Comparison of ENCODE assay signal across 25 mouse cellular contexts in genomic region chr9:120402368-120402767, GRCm38 (mm10).
A peak's percentile ranks its signal among the peaks of the same experiment; 100 is the strongest.
DNase-seq lines count a peak whose midpoint lies in the region; ATAC-seq and TF ChIP-seq lines count a peak whose summit lies in the region.
"Had no signal": no experiment of that assay in that cellular context is flagged by ENCODE, and none has a peak within 500 bp of the region (broad histone marks: within the 10 kb centered on the region; RNA-seq: fewer than 3 reads in every experiment).

No protein-coding gene starts in this region.

- DNase-seq in layer of hippocampus, adult 2 months (ENCODE audit: low spot score in 2 of 2): no peak
- DNase-seq in layer of hippocampus, postnatal 25 days (ENCODE audit: extremely low spot score in 1 of 2, low spot score in 1 of 2): no peak
- DNase-seq in heart, postnatal 4 days: peak; percentile 46
- no peak for DNase-seq in adrenal gland, adult 2 months
- DNase-seq: adrenal gland, adult 8-10 months; B cell, adult 2 months; cerebellum, adult 9-10 months; gastrocnemius, postnatal 25 days; kidney, adult 2 months; kidney, postnatal 36 days; layer of hippocampus, postnatal 36 days; liver; lung, embryonic 14.5 days; lung, postnatal 14 days; midbrain, embryonic 14.5 days had no signal

- H3K27ac ChIP-seq in layer of hippocampus, adult 2 months: peak overlapping the region; percentile 83; the same call in 1 of the 2 replicates
- peak overlapping the region; percentile 48 for H3K27ac ChIP-seq in heart, embryonic 12.5 days (ENCODE audit: poor library complexity, severe bottlenecking)
- H3K27ac ChIP-seq in heart, embryonic 14.5 days (replicated peaks in 1 of 2; ENCODE audit: control insufficient read depth in 1 of 2, insufficient read depth in 1 of 2, low read depth in 2 of 2, low read length in 2 of 2): peak overlapping the region; percentile 36 to 69; a peak in 3 of 4 replicates
- H3K27ac ChIP-seq: embryonic facial prominence, embryonic 13.5 days; forebrain, embryonic 10.5 days; forebrain, embryonic 15.5 days; hindbrain, embryonic 10.5 days; liver, embryonic 14.5 days; neural tube, embryonic 15.5 days had no signal

- H3K4me3 ChIP-seq in layer of hippocampus, adult 2 months: no peak overlapping the region
- H3K4me3 ChIP-seq in heart, embryonic 12.5 days: no peak overlapping the region
- no peak overlapping the region for H3K4me3 ChIP-seq in heart, embryonic 14.5 days (ENCODE audit: control insufficient read depth in 1 of 2, insufficient read depth in 1 of 2, low read depth in 1 of 2, low read length in 2 of 2)
- H3K4me3 ChIP-seq: embryonic facial prominence, embryonic 13.5 days; forebrain, embryonic 10.5 days; forebrain, embryonic 15.5 days; hindbrain, embryonic 10.5 days; neural tube, embryonic 15.5 days had no signal

- no peak overlapping the region for H3K4me2 ChIP-seq in heart, embryonic 12.5 days
- H3K4me2 ChIP-seq in heart, embryonic 14.5 days (ENCODE audit: low read length): no peak overlapping the region
- H3K4me2 ChIP-seq: embryonic facial prominence, embryonic 13.5 days; forebrain, embryonic 15.5 days; lung, embryonic 14.5 days; neural tube, embryonic 15.5 days had no signal

- no peak for TF ChIP-seq CTCF in layer of hippocampus, adult 2 months (conservative IDR thresholded peaks at IDR 0.05)

- peaks cover 13% of the 10 kb centered on the region for H3K4me1 ChIP-seq in heart, embryonic 12.5 days (replicated peaks)
- peaks cover 6 to 14% of the 10 kb centered on the region in 2 experiments for H3K4me1 ChIP-seq in heart, embryonic 14.5 days (ENCODE audit: control insufficient read depth in 2 of 2, insufficient read depth in 2 of 2, low read length in 2 of 2)
- H3K4me1 ChIP-seq: embryonic facial prominence, embryonic 13.5 days; forebrain, embryonic 10.5 days; forebrain, embryonic 15.5 days; hindbrain, embryonic 10.5 days had no signal

- H3K36me3 ChIP-seq in heart, embryonic 12.5 days: no peaks in the 10 kb centered on the region
- H3K36me3 ChIP-seq in heart, embryonic 14.5 days (ENCODE audit: control insufficient read depth, insufficient read depth, low read length): no peaks in the 10 kb centered on the region
- H3K36me3 ChIP-seq: embryonic facial prominence, embryonic 13.5 days; forebrain, embryonic 10.5 days; forebrain, embryonic 15.5 days; hindbrain, embryonic 10.5 days; neural tube, embryonic 15.5 days had no signal

- H3K9me3 ChIP-seq in heart, embryonic 12.5 days (replicated peaks): no peaks in the 10 kb centered on the region
- H3K9me3 ChIP-seq in heart, embryonic 14.5 days (ENCODE audit: control insufficient read depth, low read length): no peaks in the 10 kb centered on the region
- H3K9me3 ChIP-seq: embryonic facial prominence, embryonic 13.5 days; forebrain, embryonic 10.5 days; forebrain, embryonic 15.5 days; hindbrain, embryonic 10.5 days; neural tube, embryonic 15.5 days had no signal

- no peak for ATAC-seq in heart, embryonic 12.5 days (ENCODE audit: insufficient number of reproducible peaks, low FRiP score)
- ATAC-seq in heart, embryonic 14.5 days (ENCODE audit: insufficient number of reproducible peaks, insufficient read depth, low FRiP score, low read depth): peak; percentile 58; the same call in 1 of the 2 replicates
- ATAC-seq: activated CD4-positive, CD25-positive, alpha-beta regulatory T cell, adult 4 months; forebrain, embryonic 15.5 days; hindbrain, embryonic 16.5 days had no signal

- H3K27me3 ChIP-seq in heart, embryonic 12.5 days (replicated peaks): no peaks in the 10 kb centered on the region
- no peaks in the 10 kb centered on the region for H3K27me3 ChIP-seq in heart, embryonic 14.5 days (ENCODE audit: control insufficient read depth, insufficient read depth, low read length)
- H3K27me3 ChIP-seq: embryonic facial prominence, embryonic 13.5 days; forebrain, embryonic 15.5 days; neural tube, embryonic 15.5 days had no signal

- 54% methylated on average over 3 of the region's 3 CpGs for WGBS in heart, embryonic 12.5 days
- 47% methylated on average over 3 of the region's 3 CpGs for WGBS in heart, embryonic 14.5 days

- H3K9ac ChIP-seq in heart, embryonic 12.5 days: no peak overlapping the region
- H3K9ac ChIP-seq in heart, embryonic 14.5 days (ENCODE audit: low read length): no peak overlapping the region
- H3K9ac ChIP-seq: embryonic facial prominence, embryonic 13.5 days; forebrain, embryonic 15.5 days; liver, embryonic 14.5 days; lung, embryonic 14.5 days; neural tube, embryonic 15.5 days had no signal
